In genomic region chrX:85777141-85777540, GRCm38 (mm10) we compare ENCODE assay signal across 8 mouse cellular contexts. TPM values are rescaled to one million over a fixed set of nuclear protein-coding genes. Genes with fewer than 3 reads are reported as not detected.
DNase-seq lines count a peak whose midpoint lies in the region; ATAC-seq lines count a peak whose summit lies in the region.

No protein-coding gene starts in this region.

- DNase-seq in adrenal gland, postnatal 14 days, result peak; percentile 57
- DNase-seq in adrenal gland, adult 8-10 months, result no peak
- peak; percentile 21 for DNase-seq in urinary bladder, postnatal 25 days (ENCODE audit: low spot score)
- no peak for DNase-seq in urinary bladder, postnatal 10 days (ENCODE audit: low spot score)
- peak; percentile 45 for DNase-seq in lung, postnatal 25 days (ENCODE audit: low spot score)
- DNase-seq in testis, postnatal 10 days (ENCODE audit: low spot score), result peak; percentile 39

- H3K27ac ChIP-seq in heart, embryonic 12.5 days (ENCODE audit: poor library complexity, severe bottlenecking), result peak overlapping the region; percentile 91
- peak overlapping the region; percentile 96 for H3K27ac ChIP-seq in kidney, embryonic 16.5 days (ENCODE audit: low read length)

- H3K4me2 ChIP-seq in heart, embryonic 12.5 days, result peak overlapping the region; percentile 60
- H3K4me2 ChIP-seq in kidney, embryonic 16.5 days (replicated peaks; ENCODE audit: low read depth, low read length), result peak overlapping the region; percentile 56

- H3K9me3 ChIP-seq in heart, embryonic 12.5 days (replicated peaks), result 0 out of 2 replicates have a peak, but pooled peaks cover 3% of the 10 kb centered on the region
- H3K9me3 ChIP-seq in kidney, embryonic 16.5 days (ENCODE audit: low read length), result no peaks in the 10 kb centered on the region

- 20% methylated on average over 17 of the region's 17 CpGs for whole genome bisulfite sequencing in heart, embryonic 12.5 days
- 27% methylated on average over 17 of the region's 17 CpGs for WGBS in kidney, embryonic 16.5 days

- peak overlapping the region; percentile 68 for H3K9ac ChIP-seq in heart, embryonic 12.5 days
- H3K9ac ChIP-seq in kidney, embryonic 16.5 days (replicated peaks; ENCODE audit: low read length), result peak overlapping the region; percentile 76

- H3K4me1 ChIP-seq in heart, embryonic 12.5 days (replicated peaks), result no peaks in the 10 kb centered on the region
- no peaks in the 10 kb centered on the region for H3K4me1 ChIP-seq in kidney, embryonic 16.5 days (ENCODE audit: insufficient read depth, low read length)

- H3K4me3 ChIP-seq in heart, embryonic 12.5 days, result peak overlapping the region; percentile 56
- H3K4me3 ChIP-seq in kidney, embryonic 16.5 days (ENCODE audit: low read length), result peak overlapping the region; percentile 58

- H3K36me3 ChIP-seq in heart, embryonic 12.5 days, result no peaks in the 10 kb centered on the region
- no peaks in the 10 kb centered on the region for H3K36me3 ChIP-seq in kidney, embryonic 16.5 days (ENCODE audit: insufficient read depth, low read length)

- peak; percentile 54; the same call in 1 of the 2 replicates for ATAC-seq in heart, embryonic 12.5 days (ENCODE audit: insufficient number of reproducible peaks, low FRiP score)
- peak; percentile 76 for ATAC-seq in kidney, embryonic 16.5 days (ENCODE audit: low FRiP score, low TSS enrichment)

- H3K27me3 ChIP-seq in heart, embryonic 12.5 days (replicated peaks), result no peaks in the 10 kb centered on the region
- H3K27me3 ChIP-seq in kidney, embryonic 16.5 days (ENCODE audit: insufficient read depth, low read length), result no peaks in the 10 kb centered on the region

RNA-seq across cellular contexts. Expression of gene Gk, which starts 0.5 kb away (rescaled TPM):
- total RNA-seq in adrenal gland, postnatal 14 days (2021), result 70.5 and 116 TPM in 2 replicates
- 10 to 100 TPM in 3 of 4 experiments, 1 to 10 TPM in 1; 6.7 to 29.6 (median 18.4) TPM for total RNA-seq in adrenal gland, adult 8-10 months (2022)
- polyA plus RNA-seq in heart, embryonic 12.5 days (2016; fragmentation: Nextera tagmentation; extraction: Ambion mirVana), result 22.3 and 24.9 TPM in 2 replicates
- polyA plus RNA-seq in kidney, embryonic 16.5 days (2015; fragmentation: Nextera tagmentation; extraction: Ambion mirVana), result 49.8 and 52.6 TPM in 2 replicates

Comparison
In these comparisons a context has a peak if more than half of its experiments do, and no peak if none do; other contexts are left out.
1. DNase-seq: peak in adrenal gland, postnatal 14 days (single experiment), urinary bladder, postnatal 25 days (single experiment), lung, postnatal 25 days (single experiment) and testis, postnatal 10 days (single experiment); none in adrenal gland, adult 8-10 months (single experiment) and urinary bladder, postnatal 10 days (single experiment).